Comparison of ENCODE assay signal across 8 mouse cellular contexts in genomic region chr10:80245600-80245999, GRCm38 (mm10). TPM values are rescaled to one million over a fixed set of nuclear protein-coding genes. Genes with fewer than 3 reads are reported as not detected.
A peak's percentile ranks its signal among the peaks of the same experiment; 100 is the strongest.
DNase-seq lines count a peak whose midpoint lies in the region; ATAC-seq and TF ChIP-seq lines count a peak whose summit lies in the region.

No protein-coding gene starts in this region.

- H3K4me1 ChIP-seq in intestine, embryonic 15.5 days (replicated peaks), result peaks cover 17% of the 10 kb centered on the region
- H3K4me1 ChIP-seq in limb, embryonic 11.5 days (ENCODE audit: control insufficient read depth, insufficient read depth, low read length), result peaks cover 5% of the 10 kb centered on the region
- peaks cover 57% of the 10 kb centered on the region for H3K4me1 ChIP-seq in midbrain, embryonic 13.5 days (replicated peaks)
- peaks cover 4% of the 10 kb centered on the region; the same call in 1 of the 2 replicates for H3K4me1 ChIP-seq in spleen, adult 2 months (ENCODE audit: control insufficient read depth, insufficient read depth, insufficient read length)

- H3K36me3 ChIP-seq in intestine, embryonic 15.5 days, result peaks cover 38% of the 10 kb centered on the region
- peaks cover 23% of the 10 kb centered on the region for H3K36me3 ChIP-seq in limb, embryonic 11.5 days (ENCODE audit: control insufficient read depth, insufficient read depth, low read length)
- H3K36me3 ChIP-seq in midbrain, embryonic 13.5 days, result peaks cover 41% of the 10 kb centered on the region
- H3K36me3 ChIP-seq in spleen, adult 2 months (ENCODE audit: control insufficient read depth, insufficient read depth, low read length), result peaks cover 20% of the 10 kb centered on the region

- no peaks in the 10 kb centered on the region for H3K27me3 ChIP-seq in intestine, embryonic 15.5 days (replicated peaks)
- no peaks in the 10 kb centered on the region for H3K27me3 ChIP-seq in limb, embryonic 11.5 days (ENCODE audit: control insufficient read depth, insufficient read depth, low read length)
- 0 out of 2 replicates have a peak, but pooled peaks cover 11% of the 10 kb centered on the region for H3K27me3 ChIP-seq in midbrain, embryonic 13.5 days
- no peaks in the 10 kb centered on the region for H3K27me3 ChIP-seq in spleen, adult 2 months (ENCODE audit: control insufficient read depth, insufficient read depth, low read length)

- peak; percentile 88 for DNase-seq in CD4-positive, CD25-positive, alpha-beta regulatory T cell, adult 2 months (ENCODE audit: low read depth, low spot score)
- DNase-seq in cerebellum, postnatal 4 days (ENCODE audit: low spot score in 2 of 2), result peak; percentile 68 to 87
- DNase-seq in gastrocnemius, adult 8-10 months (ENCODE audit: low spot score in 2 of 2), result peak; percentile 53 to 66
- peak; percentile 89 for DNase-seq in limb, embryonic 11.5 days (ENCODE audit: low spot score)
- peak; percentile 59 to 71 for DNase-seq in spleen, adult 2 months (ENCODE audit: low read depth in 1 of 2, low spot score in 2 of 2)

- WGBS in intestine, embryonic 15.5 days, result 4% methylated on average over 4 of the region's 4 CpGs
- 4% methylated on average over 4 of the region's 4 CpGs for WGBS in limb, embryonic 11.5 days
- WGBS in midbrain, embryonic 13.5 days, result 0% methylated on average over 4 of the region's 4 CpGs
- WGBS in spleen, adult 2 months, result 6% methylated on average over 4 of the region's 4 CpGs

- TF ChIP-seq POLR2A in spleen, adult 2 months (IDR thresholded peaks at IDR 0.05; ENCODE audit: low read depth, low read length), result no peak

- H3K9me3 ChIP-seq in intestine, embryonic 15.5 days, result no peaks in the 10 kb centered on the region
- no peaks in the 10 kb centered on the region for H3K9me3 ChIP-seq in limb, embryonic 11.5 days (ENCODE audit: control insufficient read depth, low read length)
- no peaks in the 10 kb centered on the region for H3K9me3 ChIP-seq in midbrain, embryonic 13.5 days

- peak; percentile 43; the same call in 1 of the 2 replicates for TF ChIP-seq CTCF in spleen, adult 2 months (IDR thresholded peaks at IDR 0.05; ENCODE audit: extremely low read depth, insufficient read depth, insufficient read length, insufficient replicate concordance)

- no peak overlapping the region for H3K4me2 ChIP-seq in intestine, embryonic 15.5 days (replicated peaks)
- no peak overlapping the region for H3K4me2 ChIP-seq in limb, embryonic 11.5 days (ENCODE audit: low read depth, severe bottlenecking)
- H3K4me2 ChIP-seq in midbrain, embryonic 13.5 days (replicated peaks), result no peak overlapping the region

- H3K9ac ChIP-seq in intestine, embryonic 15.5 days, result no peak overlapping the region
- no peak overlapping the region for H3K9ac ChIP-seq in limb, embryonic 11.5 days (ENCODE audit: low read length)
- 0 out of 2 replicates have a peak overlapping the region, but pooled peaks have one; percentile 28 for H3K9ac ChIP-seq in midbrain, embryonic 13.5 days (replicated peaks)

- no peak for ATAC-seq in CD4-positive, CD25-positive, alpha-beta regulatory T cell, adult 4 months
- ATAC-seq in intestine, embryonic 15.5 days, result no peak
- no peak for ATAC-seq in limb, embryonic 11.5 days (ENCODE audit: insufficient number of reproducible peaks, low FRiP score, low TSS enrichment, low read depth)
- no peak for ATAC-seq in midbrain, embryonic 13.5 days

- H3K4me3 ChIP-seq in intestine, embryonic 15.5 days (replicated peaks), result no peak overlapping the region
- H3K4me3 ChIP-seq in limb, embryonic 11.5 days (ENCODE audit: low read depth, low read length), result no peak overlapping the region
- no peak overlapping the region for H3K4me3 ChIP-seq in midbrain, embryonic 13.5 days (replicated peaks)
- H3K4me3 ChIP-seq in spleen, adult 2 months (ENCODE audit: extremely low read depth, insufficient read depth, insufficient read length), result no peak overlapping the region

- peak overlapping the region; percentile 36; the same call in 1 of the 2 replicates for H3K27ac ChIP-seq in intestine, embryonic 15.5 days
- no peak overlapping the region for H3K27ac ChIP-seq in limb, embryonic 11.5 days (replicated peaks; ENCODE audit: low read depth, low read length)
- H3K27ac ChIP-seq in midbrain, embryonic 13.5 days, result peak overlapping the region; percentile 66
- no peak overlapping the region for H3K27ac ChIP-seq in spleen, adult 2 months (ENCODE audit: insufficient read depth, low read length)

RNA-seq across cellular contexts. Expression of gene Ndufs7, which starts 3.3 kb away (rescaled TPM):
- polyA plus RNA-seq in CD4-positive, CD25-positive, alpha-beta regulatory T cell, adult 4 months (2017; shearing (Covaris generic)), result 100 to 1,000 TPM; 231 to 237 TPM
- 100 to 1,000 TPM; 576 to 623 (median 605) TPM for total RNA-seq in gastrocnemius, adult 8-10 months (2022)
- 467 and 534 TPM in 2 replicates for polyA plus RNA-seq in intestine, embryonic 15.5 days (2015; fragmentation: Nextera tagmentation; extraction: Ambion mirVana)
- polyA plus RNA-seq in limb, embryonic 11.5 days (2014; fragmentation: Nextera tagmentation; extraction: Ambion mirVana), result 266 and 281 TPM in 2 replicates
- polyA plus RNA-seq in midbrain, embryonic 13.5 days (2015; fragmentation: Nextera tagmentation; extraction: Ambion mirVana), result 244 and 265 TPM in 2 replicates
- 314 and 402 TPM in 2 replicates for polyA plus RNA-seq in spleen, adult 2 months (2012; rRNA removed)

RNA-seq across cellular contexts. Expression of gene Gamt, which starts 15.2 kb away (rescaled TPM):
- polyA plus RNA-seq in CD4-positive, CD25-positive, alpha-beta regulatory T cell, adult 4 months (2017; shearing (Covaris generic)), result under 1 TPM in 1 of 2 experiments, not detected in 1; 0.47 TPM
- 10 to 100 TPM; 19.5 to 33.6 (median 33.4) TPM for total RNA-seq in gastrocnemius, adult 8-10 months (2022)
- 71.0 and 112 TPM in 2 replicates for polyA plus RNA-seq in intestine, embryonic 15.5 days (2015; fragmentation: Nextera tagmentation; extraction: Ambion mirVana)
- 18.9 and 20.1 TPM in 2 replicates for polyA plus RNA-seq in limb, embryonic 11.5 days (2014; fragmentation: Nextera tagmentation; extraction: Ambion mirVana)
- 20.9 and 22.3 TPM in 2 replicates for polyA plus RNA-seq in midbrain, embryonic 13.5 days (2015; fragmentation: Nextera tagmentation; extraction: Ambion mirVana)
- 19.7 and 23.5 TPM in 2 replicates for polyA plus RNA-seq in spleen, adult 2 months (2012; rRNA removed)

RNA-seq across cellular contexts. Expression of gene Dazap1, which starts 15.7 kb away (rescaled TPM):
- polyA plus RNA-seq in CD4-positive, CD25-positive, alpha-beta regulatory T cell, adult 4 months (2017; shearing (Covaris generic)), result 10 to 100 TPM; 10.4 to 14.7 TPM
- 10 to 100 TPM; 31.8 to 38.5 (median 34.6) TPM for total RNA-seq in gastrocnemius, adult 8-10 months (2022)
- 53.1 and 57.0 TPM in 2 replicates for polyA plus RNA-seq in intestine, embryonic 15.5 days (2015; fragmentation: Nextera tagmentation; extraction: Ambion mirVana)
- polyA plus RNA-seq in limb, embryonic 11.5 days (2014; fragmentation: Nextera tagmentation; extraction: Ambion mirVana), result 51.7 and 55.6 TPM in 2 replicates
- polyA plus RNA-seq in midbrain, embryonic 13.5 days (2015; fragmentation: Nextera tagmentation; extraction: Ambion mirVana), result 62.9 and 66.1 TPM in 2 replicates
- 66.8 and 74.5 TPM in 2 replicates for polyA plus RNA-seq in spleen, adult 2 months (2012; rRNA removed)

RNA-seq across cellular contexts. Expression of gene Mum1, which starts 19.4 kb away (rescaled TPM):
- polyA plus RNA-seq in CD4-positive, CD25-positive, alpha-beta regulatory T cell, adult 4 months (2017; shearing (Covaris generic)), result 10 to 100 TPM; 73.3 to 96.9 TPM
- 10 to 100 TPM; 12.7 to 16.9 (median 15.2) TPM for total RNA-seq in gastrocnemius, adult 8-10 months (2022)
- 53.0 and 55.2 TPM in 2 replicates for polyA plus RNA-seq in intestine, embryonic 15.5 days (2015; fragmentation: Nextera tagmentation; extraction: Ambion mirVana)
- 84.6 and 87.1 TPM in 2 replicates for polyA plus RNA-seq in limb, embryonic 11.5 days (2014; fragmentation: Nextera tagmentation; extraction: Ambion mirVana)
- 91.4 and 98.4 TPM in 2 replicates for polyA plus RNA-seq in midbrain, embryonic 13.5 days (2015; fragmentation: Nextera tagmentation; extraction: Ambion mirVana)
- polyA plus RNA-seq in spleen, adult 2 months (2012; rRNA removed), result 35.1 and 42.8 TPM in 2 replicates

RNA-seq across cellular contexts. Expression of gene Rps15, which starts 46.7 kb away (rescaled TPM):
- polyA plus RNA-seq in CD4-positive, CD25-positive, alpha-beta regulatory T cell, adult 4 months (2017; shearing (Covaris generic)), result 1,000 to 10,000 TPM; 1,622 to 1,794 TPM
- total RNA-seq in gastrocnemius, adult 8-10 months (2022), result 100 to 1,000 TPM; 626 to 776 (median 688) TPM
- polyA plus RNA-seq in intestine, embryonic 15.5 days (2015; fragmentation: Nextera tagmentation; extraction: Ambion mirVana), result 974 and 1,020 TPM in 2 replicates
- polyA plus RNA-seq in limb, embryonic 11.5 days (2014; fragmentation: Nextera tagmentation; extraction: Ambion mirVana), result 1,071 TPM in 2 replicates
- polyA plus RNA-seq in midbrain, embryonic 13.5 days (2015; fragmentation: Nextera tagmentation; extraction: Ambion mirVana), result 631 and 653 TPM in 2 replicates
- 2,107 and 2,204 TPM in 2 replicates for polyA plus RNA-seq in spleen, adult 2 months (2012; rRNA removed)

Comparison
In these comparisons a context has a peak if more than half of its experiments do, and no peak if none do; other contexts are left out.
1. H3K27ac ChIP-seq: peak in intestine, embryonic 15.5 days (single experiment) and midbrain, embryonic 13.5 days (single experiment); none in limb, embryonic 11.5 days (single experiment) and spleen, adult 2 months (single experiment).
2. RNA of gene Gamt, which starts 15.2 kb away (polyA plus RNA-seq): 71.0 to 112 TPM in intestine, embryonic 15.5 days, 20.9 to 22.3 TPM in midbrain, embryonic 13.5 days, 19.7 to 23.5 TPM in spleen, adult 2 months and 18.9 to 20.1 TPM in limb, embryonic 11.5 days; 0.47 TPM in CD4-positive, CD25-positive, alpha-beta regulatory T cell, adult 4 months; every median in the first group is over 10 times any median in the second.
3. Peak in every context shown above with its lines, with median percentiles within 50 percentile points of each other: DNase-seq.